Mouse (Mus musculus): ENCODE data around the gene Bmp7. TPM values are rescaled to one million over a fixed set of nuclear protein-coding genes. Genes with fewer than 3 reads are reported as not detected.
A peak's percentile ranks its signal among the peaks of the same experiment; 100 is the strongest.

Gene Bmp7
- total RNA-seq, 2 experiments from 2014 or later = 11.9 to 12.1 TPM

DNA sequence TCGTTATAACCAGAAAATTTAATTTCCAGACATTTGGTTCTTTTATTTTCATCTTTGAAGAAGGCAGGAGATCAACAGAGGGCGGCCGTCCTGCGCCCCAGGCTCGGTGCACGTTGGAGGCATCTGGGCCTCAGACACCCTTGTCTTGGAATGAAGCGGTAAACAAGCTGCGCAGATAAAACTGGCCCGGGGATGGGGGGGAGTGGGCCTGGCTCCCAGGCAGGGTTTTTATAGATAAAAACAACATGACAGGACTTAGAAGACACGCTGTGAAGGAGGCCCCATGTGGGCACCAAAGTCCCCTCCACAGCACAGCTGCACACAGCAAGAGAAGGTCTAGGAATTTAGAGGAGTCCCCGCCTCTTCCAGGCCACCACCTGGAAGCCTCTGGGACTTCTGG lies 10.6 kb upstream of the Bmp7 start:
- intact Hi-C loops (cut with DNase I) = no loop called here
- DNase-seq (ENCODE audit: low spot score in 2 of 2) = no peak

DNA sequence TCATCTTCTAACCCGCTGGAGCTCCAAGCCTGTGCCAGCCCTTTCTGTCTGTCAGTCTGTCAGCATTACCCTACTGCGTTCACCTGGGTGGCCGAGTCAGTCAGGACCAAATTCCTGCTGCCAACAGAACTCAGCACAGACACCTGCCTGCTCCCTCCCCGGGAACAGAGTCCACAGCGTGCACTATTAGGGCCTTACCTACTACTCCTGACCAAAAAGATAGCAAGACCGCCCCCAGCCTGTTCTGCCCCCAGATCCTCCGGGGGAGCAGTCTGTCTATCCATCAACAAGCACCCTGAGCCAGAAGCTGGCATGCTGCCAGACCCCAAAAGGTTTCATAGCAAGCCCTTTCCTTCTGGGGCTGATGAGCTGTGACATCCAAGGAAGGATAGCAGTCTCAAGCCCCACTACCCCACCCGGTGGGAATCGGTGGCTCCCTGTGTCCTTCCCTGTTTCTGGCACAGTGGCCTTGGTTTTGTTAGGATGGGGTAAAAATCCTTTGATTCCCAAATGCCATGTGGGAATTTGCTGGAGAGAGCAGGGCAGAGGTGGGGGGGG lies 10.1 kb upstream of the Bmp7 start:
- no peak for DNase-seq (ENCODE audit: low spot score in 2 of 2)
- intact Hi-C loops (cut with DNase I) = no loop called here

DNA sequence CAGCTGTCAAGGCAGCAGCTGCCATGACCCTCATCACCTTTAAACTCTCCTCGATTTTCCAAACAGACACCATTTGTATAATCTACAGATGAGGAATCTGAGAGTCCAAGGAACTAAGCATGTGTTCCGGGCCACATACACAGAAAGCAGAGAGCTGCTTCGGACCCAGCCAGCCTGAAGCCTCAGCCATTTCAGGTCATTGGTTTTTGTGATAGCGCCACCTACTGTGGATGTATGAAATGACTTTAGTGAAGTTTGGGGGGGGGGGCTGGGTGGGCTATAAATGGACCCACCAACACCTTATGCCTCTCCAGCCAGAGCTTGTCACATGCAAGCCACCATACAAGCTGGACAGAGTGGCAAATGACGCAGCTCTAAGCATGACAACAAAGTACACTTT lies 8.9 kb upstream of the Bmp7 start:
- DNase-seq (ENCODE audit: low spot score in 2 of 2) = no peak
- intact Hi-C loops (cut with DNase I) = no loop called here

DNA sequence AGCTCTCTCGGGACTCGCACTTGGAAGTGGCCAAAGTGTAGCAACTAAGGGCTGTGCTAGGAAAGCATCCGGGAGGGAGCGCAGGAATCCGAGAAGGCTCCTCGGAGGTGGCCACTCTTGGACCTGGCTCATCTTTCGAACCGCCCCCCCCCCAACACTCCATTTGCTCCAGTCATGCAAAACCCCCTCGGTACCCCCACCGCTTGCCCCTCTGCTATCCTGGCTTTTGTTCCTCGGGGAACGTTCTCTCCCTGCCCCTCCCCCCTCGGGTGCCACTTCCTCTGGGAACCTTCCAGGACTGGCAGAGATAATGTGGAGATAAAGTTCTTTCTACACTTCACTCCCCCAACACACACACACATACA lies 660 bp upstream of the Bmp7 start:
- intact Hi-C loops (cut with DNase I) = no loop called here

DNA sequence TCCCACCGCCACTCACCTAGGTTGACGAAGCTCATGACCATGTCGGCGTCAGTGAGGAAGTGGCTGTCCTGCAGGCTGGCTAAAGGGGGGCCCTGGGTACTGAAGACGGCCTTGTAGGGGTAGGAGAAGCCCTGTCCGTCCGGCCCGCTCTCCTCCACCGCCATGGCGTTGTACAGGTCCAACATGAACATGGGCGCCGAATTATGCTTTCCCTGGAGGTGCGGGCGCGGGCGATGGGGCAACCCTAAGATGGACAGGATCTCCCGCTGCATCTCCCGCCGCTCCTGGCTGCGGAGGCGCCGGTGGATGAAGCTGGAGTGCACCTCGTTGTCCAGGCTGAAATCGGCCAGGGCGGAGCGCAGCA lies 500 bp downstream of the Bmp7 start:
- intact Hi-C loops (cut with DNase I) = loop anchor here (5.0 kb wide), 1 partner anchor 47 kb away; no protein-coding TSS in a partner anchor
- DNase-seq (ENCODE audit: low spot score in 2 of 2) = no peak

More for the DNA sequence above, 660 bp upstream of the Bmp7 start:
- no peak for DNase-seq (ENCODE audit: low spot score in 2 of 2)

DNA sequence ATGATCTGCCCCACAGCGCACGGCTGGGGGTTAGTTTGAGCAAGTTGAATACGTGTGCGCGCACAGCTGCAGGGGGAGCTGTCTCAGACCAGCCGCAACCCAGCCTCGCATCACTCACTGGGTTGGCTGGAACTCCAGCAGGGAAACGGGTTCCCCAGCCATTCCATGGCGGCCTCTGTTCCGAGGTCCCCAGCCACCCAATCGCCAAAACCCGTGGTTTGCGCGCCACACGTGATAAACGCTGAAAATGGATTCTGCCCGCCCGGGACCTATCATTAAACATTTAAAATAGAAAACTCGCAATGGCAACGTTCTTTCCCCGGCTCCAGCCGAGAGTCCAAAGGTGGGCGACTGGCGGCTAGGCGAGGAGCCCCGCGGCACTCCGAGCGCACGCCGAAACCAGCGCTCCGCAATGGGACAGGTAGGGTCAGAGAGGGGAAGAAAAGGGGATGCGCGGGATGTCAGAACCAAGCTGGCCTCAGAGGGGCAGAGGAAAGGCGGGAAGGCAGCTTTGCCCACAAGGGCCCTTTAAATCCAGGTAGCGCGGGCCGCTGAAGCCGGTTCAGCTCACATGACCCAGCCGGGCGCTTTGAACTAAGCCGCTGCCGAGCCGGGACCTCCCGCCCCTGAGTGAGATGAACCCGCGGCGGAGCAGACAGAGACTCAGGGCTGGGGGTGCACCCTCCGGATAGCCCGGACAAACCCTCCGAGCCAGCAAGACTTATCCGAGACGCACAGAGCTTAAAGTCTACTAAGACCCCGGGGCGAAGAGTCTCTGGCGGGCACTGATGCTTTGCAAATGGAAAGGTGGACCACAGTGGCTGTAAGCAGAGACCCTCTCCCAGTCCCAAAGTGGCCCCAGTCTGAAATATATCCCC lies 1.1 kb downstream of the Bmp7 start:
- DNase-seq (ENCODE audit: low spot score in 2 of 2) = no peak
- intact Hi-C loops (cut with DNase I) = loop anchor here (5.0 kb wide), 1 partner anchor 47 kb away; no protein-coding TSS in a partner anchor

DNA sequence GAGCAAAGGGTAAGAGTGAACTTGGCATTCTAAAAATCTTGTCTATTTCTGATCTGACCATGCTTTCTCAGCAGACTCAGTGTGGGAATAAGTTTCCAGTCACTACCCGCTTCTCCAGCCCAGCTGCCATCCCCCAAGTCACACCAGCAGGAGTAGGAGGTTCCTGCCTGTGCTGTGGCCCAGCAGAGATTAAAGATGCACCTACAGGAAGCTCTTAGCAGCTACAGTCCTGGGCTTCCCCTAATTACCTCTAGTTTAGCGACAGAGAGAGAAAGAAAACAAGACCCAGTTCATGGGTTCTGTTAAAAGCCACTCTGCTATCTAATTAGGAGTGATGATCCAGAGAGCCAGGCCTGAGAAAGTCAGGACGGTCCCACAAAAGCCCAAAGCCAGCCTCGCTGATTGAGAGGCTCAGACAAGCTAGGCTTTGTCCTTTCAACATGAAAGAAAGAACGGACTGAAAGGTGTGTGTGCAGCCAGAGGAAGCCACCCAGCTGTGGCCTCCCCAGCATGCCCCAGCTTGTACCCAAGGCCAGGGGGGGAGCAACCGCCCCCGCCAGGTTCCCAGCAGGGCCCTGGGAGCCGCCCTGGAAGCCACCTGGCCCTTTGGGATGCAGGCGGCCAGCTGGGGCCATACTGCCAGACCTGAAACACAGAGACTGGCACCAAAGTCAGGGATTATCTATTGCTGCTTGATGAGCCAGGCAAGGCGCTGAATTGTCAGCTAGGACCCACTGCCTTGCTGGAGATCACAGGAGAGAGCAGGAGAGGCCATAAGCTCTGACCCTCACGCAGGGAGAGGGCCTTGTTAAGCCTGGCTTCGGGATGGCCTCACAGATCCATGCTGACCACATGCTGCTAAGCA lies 2.6 kb downstream of the Bmp7 start:
- intact Hi-C loops (cut with DNase I) = loop anchor here (5.0 kb wide), 1 partner anchor 45 kb away; no protein-coding TSS in a partner anchor
- DNase-seq (ENCODE audit: low spot score in 2 of 2) = no peak

DNA sequence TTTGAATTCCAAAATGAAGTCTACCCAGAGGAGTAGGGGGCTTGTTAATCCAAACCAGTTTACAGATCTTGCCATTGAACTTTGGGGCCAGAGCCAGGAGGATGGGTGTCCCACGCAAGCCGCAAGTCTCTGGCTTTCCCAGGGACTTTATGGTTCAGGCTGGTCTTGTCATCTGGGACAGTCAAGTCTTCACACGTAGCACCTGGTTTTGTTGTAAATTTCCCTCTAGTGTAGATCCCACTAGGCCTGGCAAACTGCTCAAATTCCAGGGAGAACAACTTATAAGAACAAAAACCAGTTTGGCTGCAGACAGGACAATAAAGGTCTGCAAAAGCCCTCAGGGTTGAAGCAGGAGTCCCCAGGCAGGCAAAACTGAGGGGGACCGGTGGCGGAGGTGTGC lies 3.3 kb downstream of the Bmp7 start:
- DNase-seq (ENCODE audit: low spot score in 2 of 2) = no peak
- intact Hi-C loops (cut with DNase I) = loop anchor here (5.0 kb wide), 1 partner anchor 45 kb away; no protein-coding TSS in a partner anchor

DNA sequence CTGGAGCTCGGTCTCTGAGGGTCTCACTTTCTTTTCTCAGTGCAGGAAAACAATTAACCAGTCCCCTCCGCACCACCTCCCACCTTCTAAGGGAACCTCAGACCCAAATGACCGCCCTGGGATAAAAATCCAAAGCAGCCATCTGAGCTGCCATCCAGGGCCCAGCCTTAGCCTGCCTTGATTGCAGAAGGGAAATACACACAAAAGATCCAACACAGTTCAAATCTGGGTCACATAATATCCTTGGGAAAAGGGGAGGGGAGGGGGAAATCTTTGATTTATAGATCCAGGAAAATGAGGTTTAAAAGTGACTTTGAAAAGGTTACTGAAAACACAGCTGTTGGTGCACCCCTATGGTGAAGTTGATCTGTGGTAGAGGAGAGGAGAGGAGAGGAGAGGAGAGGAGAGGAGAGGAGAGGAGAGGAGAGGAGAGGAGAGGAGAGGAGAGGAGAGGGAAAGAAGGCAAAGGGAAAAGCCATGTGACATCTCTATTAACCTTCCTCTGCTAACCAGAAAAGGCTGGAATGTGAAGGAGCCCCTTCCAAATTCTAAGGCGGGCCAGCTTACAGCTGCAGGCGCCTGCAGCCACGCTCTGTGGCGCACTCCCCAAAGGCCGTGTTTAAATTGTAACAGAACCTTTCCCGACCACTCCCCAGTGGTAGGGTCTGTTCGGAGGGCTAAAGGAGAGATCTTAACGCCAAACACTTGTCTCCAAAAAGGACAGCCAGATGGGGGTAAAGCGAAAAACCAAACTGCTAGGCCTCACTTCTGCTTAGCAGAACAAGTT lies 4.2 kb downstream of the Bmp7 start:
- intact Hi-C loops (cut with DNase I) = loop anchor here (5.0 kb wide), 1 partner anchor 44 kb away; no protein-coding TSS in a partner anchor

DNA sequence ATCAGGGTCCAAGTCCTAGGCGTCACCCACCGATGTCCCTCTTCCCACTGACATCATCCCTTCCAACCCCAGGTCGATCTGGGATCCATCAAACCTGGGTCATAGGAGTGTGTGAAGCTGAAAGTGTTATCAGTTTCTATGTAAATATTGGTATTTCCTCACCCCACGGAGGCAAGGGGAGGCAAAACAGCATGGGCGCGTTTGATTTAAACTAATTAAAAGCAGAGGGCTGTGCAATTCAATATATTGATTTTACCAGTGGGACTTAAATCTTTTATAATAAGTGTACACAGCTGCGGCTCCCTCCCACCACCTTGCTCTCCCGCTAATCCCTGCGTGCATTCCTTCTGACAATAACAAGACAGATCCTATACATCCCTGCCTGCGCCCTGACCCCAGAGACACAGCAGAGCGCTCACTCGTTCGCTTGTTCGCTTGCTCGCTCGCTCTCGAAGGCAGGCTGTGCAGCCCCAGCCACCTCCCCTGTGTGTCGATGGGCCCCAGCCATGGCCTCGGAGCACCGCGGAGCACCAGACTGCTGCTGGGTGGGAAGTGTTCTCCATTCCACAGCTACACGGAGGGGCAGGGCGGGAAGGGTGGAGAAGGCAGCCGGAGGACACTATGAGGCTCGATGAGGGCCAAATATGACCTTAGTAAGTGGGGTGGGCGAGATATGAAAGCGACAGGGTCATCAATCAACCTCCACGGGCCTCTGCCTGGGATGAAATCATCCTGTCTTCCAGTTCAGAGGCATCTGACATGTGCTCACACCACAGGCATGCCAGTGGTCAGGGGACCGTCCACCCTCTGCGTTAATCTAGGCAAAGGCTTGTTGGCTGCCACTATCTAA lies 5.0 kb downstream of the Bmp7 start:
- intact Hi-C loops (cut with DNase I) = loop anchor here (5.0 kb wide), 1 partner anchor 43 kb away; no protein-coding TSS in a partner anchor
- DNase-seq (ENCODE audit: low spot score in 2 of 2) = no peak

More for the DNA sequence above, 4.2 kb downstream of the Bmp7 start:
- no peak for DNase-seq (ENCODE audit: low spot score in 2 of 2)

DNA sequence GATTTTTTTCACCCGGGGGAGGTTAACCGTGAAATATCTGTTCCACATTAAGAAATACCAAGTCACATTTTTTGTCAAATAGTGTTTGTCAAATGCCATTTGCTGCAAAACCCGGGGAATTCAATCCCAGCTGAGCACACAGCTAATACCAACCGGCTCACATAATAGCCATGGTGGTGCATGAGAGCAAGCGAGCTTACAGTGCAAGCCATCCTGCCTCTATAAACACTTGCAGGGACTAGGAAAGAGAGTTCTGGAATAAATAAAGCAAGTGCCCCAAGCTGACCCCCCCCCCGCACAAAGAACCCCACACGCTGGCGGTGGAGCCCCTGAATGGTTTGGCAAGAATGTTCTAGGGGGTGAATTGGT lies 5.7 kb downstream of the Bmp7 start:
- DNase-seq (ENCODE audit: low spot score in 2 of 2) = no peak
- intact Hi-C loops (cut with DNase I) = no loop called here

DNA sequence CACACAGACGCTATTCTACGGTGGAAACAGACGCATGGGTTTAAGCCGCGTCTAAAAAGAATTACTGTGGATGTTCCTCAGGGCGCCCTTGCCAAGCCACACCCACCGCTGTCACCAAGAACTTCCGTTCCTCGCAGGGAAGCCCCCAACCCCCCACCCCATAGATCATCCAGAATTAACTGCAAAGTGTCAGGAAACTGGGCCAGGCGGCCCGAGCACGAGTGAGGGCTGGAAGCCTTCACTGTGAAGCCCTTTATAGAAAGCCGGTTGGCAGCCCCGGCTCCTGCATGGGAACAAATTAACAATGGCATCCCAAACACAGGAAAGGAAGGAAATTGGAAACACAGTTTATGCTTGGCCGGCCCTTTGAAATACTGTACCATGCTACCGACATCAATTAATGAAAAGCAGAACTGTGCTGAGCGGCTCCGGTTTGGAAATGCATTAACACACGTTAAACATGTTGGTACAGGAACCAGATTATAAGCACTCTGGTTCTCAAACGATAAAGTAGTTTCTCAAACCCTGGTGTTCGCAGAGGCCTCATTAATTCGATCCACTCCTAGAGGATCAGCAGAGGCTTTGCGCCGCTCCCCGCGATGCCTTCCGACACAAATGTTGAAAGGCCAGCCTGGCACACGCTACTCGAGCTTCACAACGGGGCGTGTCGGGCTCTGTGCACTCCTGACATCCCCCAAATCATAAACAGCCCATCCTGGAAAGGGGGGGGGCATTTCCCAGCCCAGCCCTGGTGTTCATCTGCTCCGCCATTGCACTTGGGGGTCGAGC lies 6.3 kb downstream of the Bmp7 start:
- peak in 1 of 2 experiments; percentile 52 for DNase-seq (ENCODE audit: low spot score in 2 of 2)
- intact Hi-C loops (cut with DNase I) = no loop called here

DNA sequence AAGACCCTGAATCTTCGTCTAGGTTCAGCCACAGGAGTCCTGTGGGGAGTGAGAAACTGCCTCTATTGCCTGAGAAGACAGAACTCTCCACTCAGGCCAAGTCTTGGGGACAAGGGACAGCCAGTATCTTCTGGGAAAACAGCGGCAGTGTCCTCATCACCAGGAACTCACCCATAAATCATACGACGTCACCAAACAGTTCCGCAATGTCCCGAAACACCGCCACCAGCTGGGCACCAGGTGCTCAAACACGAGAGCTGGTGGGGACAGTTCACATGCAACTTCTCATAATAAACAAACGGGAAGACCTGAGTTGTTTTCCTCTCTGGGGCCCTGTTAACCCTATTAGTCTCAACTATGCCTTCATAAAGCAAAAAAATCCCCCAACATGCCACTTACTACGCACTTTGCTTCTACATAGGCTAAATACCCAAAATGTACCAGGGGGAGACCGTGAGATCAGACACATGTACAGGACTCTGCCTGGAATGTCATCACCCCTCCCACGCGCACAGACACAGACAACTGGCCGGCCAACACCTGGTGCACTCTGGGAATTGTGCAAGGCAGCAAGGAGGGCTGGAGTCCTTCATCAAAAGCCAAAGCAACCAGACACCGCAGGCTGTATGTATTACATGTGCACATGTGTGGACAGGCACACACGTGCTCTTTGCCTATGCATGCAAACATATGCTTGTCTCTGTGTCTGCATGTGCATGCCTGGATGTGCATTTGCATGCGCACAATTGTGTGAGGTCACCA lies 8.8 kb downstream of the Bmp7 start:
- DNase-seq (ENCODE audit: low spot score in 2 of 2) = no peak
- intact Hi-C loops (cut with DNase I) = no loop called here

DNA sequence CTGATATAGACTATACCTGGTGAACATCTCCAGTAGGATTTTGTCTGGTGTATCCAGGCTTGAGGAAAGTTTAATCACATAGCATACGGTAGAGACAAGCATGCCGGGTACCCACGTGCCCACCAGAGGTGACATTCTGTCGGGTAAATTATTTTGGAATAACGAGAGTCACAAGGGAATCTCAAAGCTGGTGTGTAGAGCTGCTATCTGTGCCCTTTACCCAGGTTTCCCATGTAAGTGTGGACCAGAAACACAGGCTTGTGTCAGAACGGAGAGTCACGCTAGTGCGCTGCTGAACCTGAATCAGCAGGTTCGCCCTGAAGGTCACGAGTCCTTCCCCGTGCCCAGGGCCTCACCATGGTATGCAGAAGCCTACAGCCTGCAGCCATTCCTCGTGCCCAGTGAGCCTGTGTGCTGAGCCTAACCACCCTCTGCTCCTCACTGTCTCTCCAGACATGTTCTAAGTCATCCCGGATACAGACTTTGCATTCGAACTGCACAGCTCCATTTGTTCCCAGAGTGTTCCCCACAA lies 10.2 kb downstream of the Bmp7 start:
- no peak for DNase-seq (ENCODE audit: low spot score in 2 of 2)

DNA sequence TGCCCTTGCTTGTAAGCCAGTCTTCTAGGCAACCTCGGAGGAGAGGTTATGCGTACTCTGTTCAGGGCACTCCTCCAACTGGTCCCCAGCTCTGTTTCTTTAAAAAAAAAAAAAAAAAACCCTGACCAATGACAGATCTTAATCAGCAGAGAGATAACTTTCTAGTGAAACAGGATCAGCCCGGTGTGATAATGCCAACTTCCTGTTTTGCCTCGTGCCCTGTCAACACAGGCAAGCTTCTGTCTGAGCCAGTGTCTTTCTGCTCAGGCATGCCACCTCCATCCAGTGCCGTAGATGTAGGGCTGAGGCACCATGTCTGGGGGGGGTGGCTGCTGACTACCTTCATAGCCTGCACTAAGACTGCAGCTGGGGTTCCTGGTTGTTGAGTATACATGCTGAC lies 12.5 kb downstream of the Bmp7 start:
- DNase-seq (ENCODE audit: low spot score in 2 of 2) = no peak

More for the DNA sequence above, 10.2 kb downstream of the Bmp7 start:
- intact Hi-C loops (cut with DNase I) = no loop called here

DNA sequence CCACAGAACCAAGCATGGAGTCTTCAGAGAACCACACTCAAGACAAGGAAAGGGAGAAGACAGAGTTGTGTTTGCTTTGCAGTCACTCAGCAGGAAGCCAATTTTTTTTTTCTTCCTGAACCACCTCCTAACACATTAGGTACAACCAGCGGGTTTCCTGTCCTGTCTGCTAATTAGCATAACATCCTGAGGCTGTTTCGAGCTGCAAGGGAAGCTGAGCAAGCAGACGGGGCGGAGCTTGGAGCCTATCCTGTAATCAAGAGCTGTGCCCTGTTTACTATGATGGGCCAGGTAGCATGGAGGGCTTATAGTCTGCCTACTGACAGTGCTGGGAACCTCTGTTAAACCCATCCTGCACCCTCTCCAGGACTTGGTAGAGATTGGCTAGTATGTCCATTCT lies 13.8 kb downstream of the Bmp7 start:
- no peak for DNase-seq (ENCODE audit: low spot score in 2 of 2)
- intact Hi-C loops (cut with DNase I) = no loop called here

More for the DNA sequence above, 12.5 kb downstream of the Bmp7 start:
- intact Hi-C loops (cut with DNase I) = no loop called here

DNA sequence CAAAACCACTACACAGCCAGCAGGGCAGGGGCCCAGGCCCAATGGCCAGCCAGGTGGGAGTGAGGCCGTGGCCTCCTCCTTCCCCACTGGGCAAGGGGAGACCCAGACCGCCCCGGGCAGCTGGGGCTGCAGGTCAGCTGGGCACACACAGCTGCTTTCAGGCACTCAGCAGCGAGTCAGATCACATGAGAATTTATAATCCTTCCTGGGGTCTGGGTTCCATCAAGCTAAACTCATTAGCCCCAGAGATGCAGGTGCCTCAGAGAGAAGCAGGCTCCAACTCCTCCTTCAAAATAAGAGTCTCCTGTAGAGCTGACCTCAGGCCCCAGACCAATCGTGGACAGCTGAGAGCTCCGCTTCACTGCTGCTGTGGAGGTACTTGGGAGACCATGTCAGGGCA lies 15.2 kb downstream of the Bmp7 start:
- DNase-seq (ENCODE audit: low spot score in 2 of 2) = no peak
- intact Hi-C loops (cut with DNase I) = no loop called here

Data from left cerebral cortex, postnatal 14 days (tissue).